ENCODE assay signal across 22 mouse cellular contexts in genomic region chr1:185861692-185862091, GRCm38 (mm10).
"Had no signal": no experiment of that assay in that cellular context is flagged by ENCODE, and none has a peak within 500 bp of the region (broad histone marks: within the 10 kb centered on the region; RNA-seq: fewer than 3 reads in every experiment).

No protein-coding gene starts in this region.

- H3K36me3 ChIP-seq: kidney, embryonic 15.5 days; limb, embryonic 12.5 days; neural tube, embryonic 12.5 days; neural tube, embryonic 15.5 days had no signal

- H3K27me3 ChIP-seq: kidney, embryonic 15.5 days; limb, embryonic 12.5 days; neural tube, embryonic 12.5 days; neural tube, embryonic 15.5 days had no signal

- H3K9me3 ChIP-seq: kidney, embryonic 15.5 days; limb, embryonic 12.5 days; neural tube, embryonic 12.5 days; neural tube, embryonic 15.5 days had no signal

- ATAC-seq: inflammation-experienced regulatory T-cells, adult 6 months; intestine, embryonic 16.5 days; lung, postnatal 0 days had no signal

- DNase-seq: kidney, adult 18-20 months; kidney, postnatal 10 days; kidney, postnatal 36 days; layer of hippocampus, postnatal 36 days; lung, embryonic 14.5 days; midbrain, embryonic 14.5 days; right cerebral cortex, adult 18-20 months; right cerebral cortex, postnatal 14 days; right cerebral cortex, postnatal 4 days; thymus, adult 2 months; thymus, postnatal 14 days; thymus, postnatal 4 days had no signal

- H3K4me1 ChIP-seq: kidney, embryonic 15.5 days; neural tube, embryonic 12.5 days; neural tube, embryonic 15.5 days had no signal

- H3K4me2 ChIP-seq: kidney, embryonic 15.5 days; limb, embryonic 12.5 days; lung, embryonic 14.5 days; midbrain, embryonic 11.5 days; neural tube, embryonic 12.5 days; neural tube, embryonic 15.5 days had no signal

- H3K4me3 ChIP-seq: kidney, embryonic 15.5 days; left cerebral cortex, adult 2 months; limb, embryonic 12.5 days; neural tube, embryonic 12.5 days; neural tube, embryonic 15.5 days had no signal

- H3K27ac ChIP-seq: kidney, embryonic 15.5 days; left cerebral cortex, adult 2 months; limb, embryonic 12.5 days; neural tube, embryonic 12.5 days; neural tube, embryonic 15.5 days; stomach, postnatal 0 days had no signal

- H3K9ac ChIP-seq: kidney, embryonic 15.5 days; limb, embryonic 12.5 days; lung, embryonic 14.5 days; neural tube, embryonic 12.5 days; neural tube, embryonic 15.5 days had no signal
